Mouse (Mus musculus): ENCODE data around the gene Fgf3. TPM values are rescaled to one million over a fixed set of nuclear protein-coding genes. Genes with fewer than 3 reads are reported as not detected.

Fgf3 gene
- polyA plus RNA-seq, 1 experiment from 2014 or later, result not detected

DNA sequence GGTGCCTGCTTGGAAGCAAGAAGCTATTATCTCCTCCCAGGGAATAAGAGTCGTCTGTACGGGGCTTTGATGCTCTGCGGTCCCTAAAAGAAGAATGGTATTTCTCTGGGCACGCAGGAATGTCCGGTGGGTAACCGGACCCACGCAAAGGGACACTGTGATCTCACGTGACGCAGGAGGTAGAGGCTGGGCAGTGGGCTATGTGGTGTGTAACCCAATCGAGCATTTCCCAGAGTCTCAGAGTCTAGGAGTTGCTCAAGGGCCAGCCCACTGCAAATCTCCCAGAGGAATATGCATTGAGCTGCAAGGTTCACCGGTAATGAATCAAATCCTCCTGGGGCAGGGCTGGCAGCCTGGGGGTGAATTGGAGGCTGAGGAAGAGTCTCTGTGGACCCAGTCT, 9.5 kb upstream of the Fgf3 start:
- Histone ChIP-seq H3K4me2 (no peak overlapping the region), H3K4me3 (ENCODE audit: low read depth, low read length) (no peak overlapping the region), H3K9me3 (ENCODE audit: low read depth, low read length) (no peaks in the 10 kb centered on the region), H3K27me3 (ENCODE audit: insufficient read depth, low read length) (peaks cover 3% of the 10 kb centered on the region), H3K4me1 (ENCODE audit: insufficient read depth) (no peaks in the 10 kb centered on the region), H3K9ac (no peak overlapping the region), H3K27ac (ENCODE audit: low read depth) (no peak overlapping the region), H3K36me3 (ENCODE audit: insufficient read depth) (no peaks in the 10 kb centered on the region)
- TF ChIP-seq CTCF (IDR thresholded peaks at IDR 0.05; ENCODE audit: low read depth), result no peak
- no peak for ATAC-seq (ENCODE audit: insufficient read depth)
- DNase-seq, result no peak
- 80% methylated on average over 11 of the region's 11 CpGs for WGBS

DNA sequence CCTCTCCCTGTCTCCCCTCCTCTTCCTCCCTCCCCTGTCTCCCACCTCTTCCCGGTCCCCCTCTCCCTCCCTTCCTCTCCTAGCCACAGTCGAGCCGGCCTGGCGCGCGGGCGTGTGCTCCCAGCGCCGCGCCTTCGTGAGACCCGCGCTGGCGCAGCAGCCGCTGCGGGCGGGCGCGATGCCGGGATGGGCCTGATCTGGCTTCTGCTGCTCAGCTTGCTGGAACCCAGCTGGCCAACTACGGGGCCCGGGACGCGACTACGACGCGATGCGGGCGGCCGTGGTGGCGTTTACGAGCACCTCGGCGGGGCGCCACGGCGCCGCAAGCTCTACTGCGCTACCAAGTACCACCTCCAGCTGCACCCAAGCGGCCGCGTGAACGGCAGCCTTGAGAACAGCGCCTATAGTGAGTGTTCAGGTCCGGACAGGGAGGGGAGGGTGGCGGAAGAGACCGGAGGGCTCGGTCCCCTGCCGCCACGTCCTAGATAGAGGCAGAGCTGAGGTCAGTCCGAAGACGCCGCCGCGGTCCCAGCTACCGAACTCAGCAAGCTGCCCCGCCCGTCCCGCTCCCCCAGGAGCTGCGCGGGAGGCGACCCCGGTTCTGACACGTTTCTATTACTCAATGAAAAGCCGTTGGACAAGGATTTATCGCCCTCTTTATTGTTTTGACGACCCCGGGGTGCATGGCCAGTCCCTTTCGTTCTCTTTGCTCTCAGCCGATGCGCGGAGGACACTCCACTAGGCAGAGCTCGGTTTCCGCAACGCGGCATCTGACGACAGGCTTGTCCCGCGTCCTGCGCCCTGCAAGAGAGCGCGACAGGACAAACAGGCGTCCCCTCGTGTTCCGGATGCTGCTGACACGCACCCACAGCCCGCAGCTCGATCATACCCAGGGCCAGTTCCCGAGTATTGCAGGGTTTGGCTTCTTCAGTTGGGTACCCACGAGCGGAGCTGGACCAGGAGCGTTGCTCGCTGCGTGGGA, 930 bp downstream of the Fgf3 start:
- peak; percentile 55; the same call in 1 of the 2 replicates for ATAC-seq (ENCODE audit: insufficient read depth)
- Histone ChIP-seq H3K9ac (no peak overlapping the region), H3K4me2 (peak overlapping the region; percentile 57), H3K36me3 (ENCODE audit: insufficient read depth) (no peaks in the 10 kb centered on the region), H3K4me1 (ENCODE audit: insufficient read depth) (no peaks in the 10 kb centered on the region), H3K27me3 (ENCODE audit: insufficient read depth, low read length) (peaks cover 67% of the 10 kb centered on the region), H3K4me3 (ENCODE audit: low read depth, low read length) (peak overlapping the region; percentile 31), H3K27ac (ENCODE audit: low read depth) (no peak overlapping the region), H3K9me3 (ENCODE audit: low read depth, low read length) (no peaks in the 10 kb centered on the region)
- WGBS, result under 1% methylated on average over 94 of the region's 94 CpGs
- peak; percentile 67 for DNase-seq
- 0 out of 2 replicates have a peak, but pooled peaks have one; percentile 1 for TF ChIP-seq CTCF (IDR thresholded peaks at IDR 0.05; ENCODE audit: low read depth)

DNA sequence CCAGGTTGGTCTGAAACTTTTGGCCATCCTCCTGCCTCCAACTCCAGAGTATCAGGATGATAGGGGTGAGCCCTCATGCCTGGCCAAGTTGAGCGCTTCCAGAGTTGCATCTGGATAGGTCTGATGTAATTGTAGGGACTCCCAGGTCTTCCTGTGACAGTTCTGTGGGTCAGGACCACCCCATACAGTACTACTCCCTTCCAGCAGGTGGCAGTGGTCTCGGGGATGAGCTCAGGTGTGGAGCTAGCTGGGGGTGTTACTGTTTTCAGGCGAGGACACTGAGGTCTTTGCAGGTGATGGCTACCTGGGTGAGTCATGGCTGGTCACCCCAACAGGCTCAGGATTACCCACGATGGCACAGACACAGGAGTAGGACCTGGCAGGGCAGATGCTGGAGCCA, 8.3 kb downstream of the Fgf3 start:
- H3K4me1 ChIP-seq (ENCODE audit: insufficient read depth), result no peaks in the 10 kb centered on the region
- peak; percentile 83 for TF ChIP-seq CTCF (IDR thresholded peaks at IDR 0.05; ENCODE audit: low read depth)
- DNase-seq, result peak; percentile 51
- ATAC-seq (ENCODE audit: insufficient read depth), result no peak
- peaks cover 11% of the 10 kb centered on the region; the same call in 1 of the 2 replicates for H3K27me3 ChIP-seq (ENCODE audit: insufficient read depth, low read length)
- H3K9ac ChIP-seq, result no peak overlapping the region
- H3K36me3 ChIP-seq (ENCODE audit: insufficient read depth), result no peaks in the 10 kb centered on the region
- no peak overlapping the region for H3K4me3 ChIP-seq (ENCODE audit: low read depth, low read length)
- no peak overlapping the region for H3K4me2 ChIP-seq
- no peak overlapping the region for H3K27ac ChIP-seq (ENCODE audit: low read depth)
- no peaks in the 10 kb centered on the region for H3K9me3 ChIP-seq (ENCODE audit: low read depth, low read length)
- 14% methylated on average over 4 of the region's 4 CpGs for WGBS

- no peaks in the 10 kb centered on the region for H3K4me1 ChIP-seq (ENCODE audit: insufficient read depth)
- no peak for ATAC-seq (ENCODE audit: insufficient read depth)
- H3K27ac ChIP-seq (ENCODE audit: low read depth), result no peak within 1 kb of the TSS
- no peak within 1 kb of the TSS for H3K4me3 ChIP-seq (ENCODE audit: low read depth, low read length)
- H3K4me2 ChIP-seq, result no peak within 1 kb of the TSS
- H3K27me3 ChIP-seq (ENCODE audit: insufficient read depth, low read length), result peaks cover 6% of the 10 kb centered on the region; the same call in 1 of the 2 replicates
- DNase-seq, result no peak
- no peak within 1 kb of the TSS for H3K9ac ChIP-seq
- no peak for TF ChIP-seq CTCF (IDR thresholded peaks at IDR 0.05; ENCODE audit: low read depth)
- no peaks in the 10 kb centered on the region for H3K9me3 ChIP-seq (ENCODE audit: low read depth, low read length)
- no peaks in the 10 kb centered on the region for H3K36me3 ChIP-seq (ENCODE audit: insufficient read depth)
These were observed 9.2 kb downstream of the Fgf3 start, which contains the start of gene Fgf4 for GRCm38 (mm10) chr7:144847067-144847466. Gene Fgf4, plus strand, starts transcription at chr7:144847367.

DNA sequence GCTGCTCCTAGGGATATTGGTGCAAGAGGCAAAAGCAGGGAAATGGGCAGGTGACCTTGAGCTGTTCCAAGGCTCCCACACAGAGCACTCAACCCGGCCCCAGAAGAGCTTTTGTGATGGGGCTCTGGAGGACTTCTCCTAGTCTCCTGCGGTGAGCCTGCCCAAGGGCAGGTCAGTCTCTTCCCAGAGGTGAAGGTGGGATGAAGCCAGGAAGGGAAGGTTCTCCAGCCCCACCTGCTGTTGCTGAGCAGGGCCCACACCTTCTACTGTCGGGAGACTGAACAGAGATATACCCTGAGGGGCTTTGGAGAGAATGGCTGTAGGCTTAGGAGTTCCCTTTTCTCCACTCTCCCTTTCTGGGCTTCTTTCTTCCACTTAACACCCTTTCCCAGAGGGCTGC, 13.4 kb downstream of the Fgf3 start:
- Histone ChIP-seq H3K36me3 (ENCODE audit: insufficient read depth) (no peaks in the 10 kb centered on the region), H3K9me3 (ENCODE audit: low read depth, low read length) (no peaks in the 10 kb centered on the region), H3K9ac (no peak overlapping the region), H3K27me3 (ENCODE audit: insufficient read depth, low read length) (no peaks in the 10 kb centered on the region), H3K4me1 (ENCODE audit: insufficient read depth) (no peaks in the 10 kb centered on the region), H3K4me3 (ENCODE audit: low read depth, low read length) (no peak overlapping the region), H3K4me2 (no peak overlapping the region), H3K27ac (ENCODE audit: low read depth) (no peak overlapping the region)
- 54% methylated on average over 3 of the region's 3 CpGs for WGBS
- no peak for ATAC-seq (ENCODE audit: insufficient read depth)
- TF ChIP-seq CTCF (IDR thresholded peaks at IDR 0.05; ENCODE audit: low read depth), result no peak
- DNase-seq, result no peak

GRCm38 (mm10) chr7:144854966-144855365, 17.1 kb downstream of the Fgf3 start:
- H3K9ac ChIP-seq, result no peak overlapping the region
- WGBS, result 29% methylated on average over 3 of the region's 3 CpGs
- DNase-seq (no peak), ATAC-seq (ENCODE audit: insufficient read depth) (no peak)
- H3K9me3 ChIP-seq (ENCODE audit: low read depth, low read length), result no peaks in the 10 kb centered on the region
- H3K27me3 ChIP-seq (ENCODE audit: insufficient read depth, low read length), result peaks cover 16% of the 10 kb centered on the region
- H3K4me2 ChIP-seq, result no peak overlapping the region
- TF ChIP-seq CTCF (IDR thresholded peaks at IDR 0.05; ENCODE audit: low read depth), result no peak
- H3K36me3 ChIP-seq (ENCODE audit: insufficient read depth), result no peaks in the 10 kb centered on the region
- H3K4me3 ChIP-seq (ENCODE audit: low read depth, low read length), result no peak overlapping the region
- H3K4me1 ChIP-seq (ENCODE audit: insufficient read depth), result no peaks in the 10 kb centered on the region
- no peak overlapping the region for H3K27ac ChIP-seq (ENCODE audit: low read depth)

DNA sequence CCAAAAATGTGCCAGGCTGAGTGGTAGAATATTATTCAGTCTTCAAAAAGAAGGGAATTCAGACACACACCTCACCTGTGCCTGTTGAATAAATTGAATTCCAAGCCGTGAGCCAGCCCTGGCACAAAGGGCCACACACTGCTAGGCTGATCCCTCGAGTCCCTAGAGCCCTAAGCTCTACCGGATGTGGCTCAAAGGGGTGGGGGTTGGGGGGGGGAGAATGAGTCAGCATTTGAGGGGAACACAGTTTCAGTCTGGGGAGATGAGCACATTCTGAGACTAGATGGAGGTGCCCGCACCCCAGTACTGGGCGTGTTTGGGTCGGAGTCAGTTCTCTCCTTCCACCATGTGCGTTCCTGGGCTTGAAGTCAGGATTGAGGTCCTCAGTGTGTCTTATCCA, 19.3 kb downstream of the Fgf3 start:
- no peak overlapping the region for H3K9ac ChIP-seq
- DNase-seq (no peak), ATAC-seq (ENCODE audit: insufficient read depth) (no peak)
- H3K27ac ChIP-seq (ENCODE audit: low read depth), result no peak overlapping the region
- no peaks in the 10 kb centered on the region for H3K36me3 ChIP-seq (ENCODE audit: insufficient read depth)
- no peak overlapping the region for H3K4me2 ChIP-seq
- no peak overlapping the region for H3K4me3 ChIP-seq (ENCODE audit: low read depth, low read length)
- TF ChIP-seq CTCF (IDR thresholded peaks at IDR 0.05; ENCODE audit: low read depth), result no peak
- no peaks in the 10 kb centered on the region for H3K4me1 ChIP-seq (ENCODE audit: insufficient read depth)
- WGBS, result 84% methylated on average over 7 of the region's 7 CpGs
- no peaks in the 10 kb centered on the region for H3K9me3 ChIP-seq (ENCODE audit: low read depth, low read length)
- peaks cover 38% of the 10 kb centered on the region for H3K27me3 ChIP-seq (ENCODE audit: insufficient read depth, low read length)
